Mouse (Mus musculus) neutrophil, adult 83 days (primary cell): ENCODE measurements around the gene Onecut3. TPM values are rescaled to one million over a fixed set of nuclear protein-coding genes. Genes with fewer than 3 reads are reported as not detected.

Experiments used
- total RNA-seq, 2 experiments: library from RNA; stranded (reverse); gene quantifications; one replicate each; pipeline ENCODE4 v1.2.4; 2023

Gene Onecut3
- total RNA-seq, result not detected

GRCm38 (mm10) chr10:80494732-80495131 lies at the start of gene Onecut3:
Gene Onecut3, plus strand, starts transcription at chr10:80494835.

DNA sequence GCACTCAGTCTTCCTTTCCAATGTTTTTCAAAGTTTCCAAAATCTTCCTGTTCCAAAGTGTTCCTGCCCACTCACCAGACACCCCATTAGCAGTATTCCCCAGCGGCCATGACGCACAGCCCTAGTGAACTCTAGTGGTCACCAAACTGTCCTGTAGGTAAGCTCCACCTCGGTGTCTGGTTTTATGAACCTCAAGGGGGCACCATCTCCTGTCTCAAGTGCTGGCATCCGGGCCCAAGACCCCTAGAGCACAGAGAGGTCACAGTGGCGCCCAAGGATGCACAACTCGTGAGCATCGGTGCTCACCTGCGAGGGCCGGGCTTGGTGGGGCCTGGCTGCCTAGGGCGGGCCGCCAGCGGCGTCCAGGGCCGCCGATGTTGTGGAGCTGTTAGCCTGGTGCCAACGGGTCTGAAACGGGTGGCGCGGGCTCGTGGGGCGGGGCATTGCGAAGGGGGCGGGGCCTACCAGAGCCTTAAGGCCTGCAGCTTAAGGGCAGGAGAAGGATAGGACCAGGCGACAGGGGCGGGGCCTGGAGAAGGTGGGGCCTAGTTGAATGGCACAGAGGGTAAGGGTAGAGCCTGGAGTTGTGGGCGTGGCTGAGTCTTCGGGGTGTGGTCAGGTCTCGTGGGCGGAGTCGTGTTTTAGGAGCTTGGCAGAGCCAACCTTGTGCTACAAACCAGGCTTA lies 44.2 kb downstream of the Onecut3 start, which contains the start of gene Atp8b3:
Atp8b3 (minus strand) TSS at position 415 of the 685 bp plus-strand sequence.

DNA sequence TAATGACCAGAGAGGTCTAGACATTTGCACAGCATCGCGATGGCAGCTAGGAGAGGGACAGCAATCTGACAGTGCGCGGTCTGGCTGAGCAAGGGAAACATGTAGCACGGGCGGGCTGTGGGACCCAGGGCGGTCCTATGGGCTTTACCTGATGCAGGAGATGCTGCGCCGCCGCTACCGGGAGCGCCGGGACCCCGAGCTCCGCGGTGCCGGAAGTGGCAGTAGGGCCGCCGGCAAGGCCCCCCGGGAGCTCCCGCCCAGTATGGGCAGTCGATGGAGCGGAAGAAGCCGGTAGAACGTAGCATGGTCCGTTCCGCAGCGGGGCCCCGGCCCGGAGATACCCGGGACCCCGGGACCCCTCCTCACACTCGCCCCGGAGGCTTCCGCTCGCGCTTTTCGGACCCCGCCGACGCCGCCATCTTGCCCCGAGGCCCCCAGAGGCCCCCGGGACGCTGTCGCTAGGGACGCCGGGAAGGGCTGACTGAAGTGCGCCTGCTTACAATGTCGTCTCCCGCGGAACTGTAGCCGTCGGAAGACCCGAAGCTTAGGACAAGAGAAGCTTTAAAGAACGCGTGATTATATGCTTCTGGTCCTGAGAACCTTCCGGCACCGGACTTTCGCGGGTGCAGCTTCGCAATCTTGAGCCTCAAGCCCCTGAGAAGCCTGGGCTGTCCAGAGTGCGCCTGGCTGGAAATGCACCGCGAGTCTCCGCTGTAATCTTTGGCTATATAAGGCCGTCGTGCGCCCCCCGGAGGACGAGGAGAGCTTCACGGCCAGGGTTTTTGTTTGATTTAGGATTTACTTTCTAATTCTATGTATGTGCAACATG lies 66.7 kb downstream of the Onecut3 start, which contains the start of gene Rexo1:
Rexo1 (minus strand) TSS at position 445 of the 829 bp plus-strand sequence.

Other genes with a start within 250 kb of the Onecut3 start
- 10 to 100 TPM; 62.6 to 65.8 TPM for gene Ndufs7, start 245.7 kb upstream of the Onecut3 start, total RNA-seq
- gene Gamt, start 233.8 kb upstream of the Onecut3 start, total RNA-seq, result 1 to 10 TPM; 4.8 to 8.8 TPM
- gene Dazap1, start 233.3 kb upstream of the Onecut3 start, total RNA-seq, result 100 to 1,000 TPM in 1 of 2 experiments, 10 to 100 TPM in 1; 96.6 to 113 TPM
- gene Rps15, start 202.4 kb upstream of the Onecut3 start, total RNA-seq, result 100 to 1,000 TPM; 865 to 877 TPM
- not detected for gene Apc2, start 198.9 kb upstream of the Onecut3 start, total RNA-seq
- gene 2310011J03Rik, start 174.3 kb upstream of the Onecut3 start, total RNA-seq, result 10 to 100 TPM; 21.5 to 26.4 TPM
- under 1 TPM in 1 of 2 experiments, not detected in 1; 0.66 TPM for gene Pcsk4, start 165.3 kb upstream of the Onecut3 start, total RNA-seq
- gene Reep6, start 164.9 kb upstream of the Onecut3 start, total RNA-seq, result 1 to 10 TPM; 3.3 to 3.6 TPM
- gene Adamtsl5, start 146.4 kb upstream of the Onecut3 start, total RNA-seq, result under 1 TPM; 0.53 to 0.55 TPM
- not detected for gene Plk5, start 138.4 kb upstream of the Onecut3 start, total RNA-seq
- gene Mex3d, start 107.2 kb upstream of the Onecut3 start, total RNA-seq, result 1 to 10 TPM; 3.3 to 4.2 TPM
- 10 to 100 TPM; 41.9 to 49.5 TPM for gene Mbd3, start 95.3 kb upstream of the Onecut3 start, total RNA-seq
- gene Uqcr11, start 88.0 kb upstream of the Onecut3 start, total RNA-seq, result 100 to 1,000 TPM; 101 to 112 TPM
- gene Tcf3, start 61.2 kb upstream of the Onecut3 start, total RNA-seq, result 10 to 100 TPM; 50.5 to 63.1 TPM
- under 1 TPM; 0.11 TPM for gene Atp8b3, start 44.3 kb downstream of the Onecut3 start, total RNA-seq
- gene Rexo1, start 66.7 kb downstream of the Onecut3 start, total RNA-seq, result 10 to 100 TPM; 55.9 to 56.9 TPM
- 10 to 100 TPM in 1 of 2 experiments, 1 to 10 TPM in 1; 8.4 to 10.7 TPM for gene Klf16, start 82.5 kb downstream of the Onecut3 start, total RNA-seq
- 10 to 100 TPM; 40.9 to 44.3 TPM for gene Abhd17a, start 95.5 kb downstream of the Onecut3 start, total RNA-seq
- gene Scamp4, start 108.0 kb downstream of the Onecut3 start, total RNA-seq, result 10 to 100 TPM; 11.1 to 12.5 TPM
- gene Adat3, start 108.0 kb downstream of the Onecut3 start, total RNA-seq, result 1 to 10 TPM; 1.3 to 2.9 TPM
- under 1 TPM; 0.29 to 0.70 TPM for gene Gm49322, start 111.2 kb downstream of the Onecut3 start, total RNA-seq
- gene Csnk1g2, start 128.0 kb downstream of the Onecut3 start, total RNA-seq, result 100 to 1,000 TPM in 1 of 2 experiments, 10 to 100 TPM in 1; 96.3 to 120 TPM
- gene Btbd2, start 162.2 kb downstream of the Onecut3 start, total RNA-seq, result 10 to 100 TPM; 19.2 to 23.8 TPM
- 100 to 1,000 TPM; 187 to 191 TPM for gene Mknk2, start 183.3 kb downstream of the Onecut3 start, total RNA-seq
- gene Mob3a, start 207.1 kb downstream of the Onecut3 start, total RNA-seq, result 100 to 1,000 TPM; 124 TPM
- 1 to 10 TPM; 8.5 to 10.0 TPM for gene Izumo4, start 207.3 kb downstream of the Onecut3 start, total RNA-seq
- gene Ap3d1, start 247.4 kb downstream of the Onecut3 start, total RNA-seq, result 10 to 100 TPM; 91.5 to 95.8 TPM